Mouse (Mus musculus) liver, embryonic 14.5 days (tissue): ENCODE measurements around the gene Nhlrc1.

Experiments
- CTCF ChIP-seq: IDR thresholded peaks from 2 replicates; pipeline ENCODE4 v1.5.1; 2016; ENCODE audit warnings: antibody characterized with exemption, low read depth, control low read depth
- EP300 ChIP-seq: IDR thresholded peaks from 2 replicates; pipeline ENCODE4 v1.6.1; 2016; ENCODE audit warnings: antibody characterized with exemption, low read depth

DNA sequence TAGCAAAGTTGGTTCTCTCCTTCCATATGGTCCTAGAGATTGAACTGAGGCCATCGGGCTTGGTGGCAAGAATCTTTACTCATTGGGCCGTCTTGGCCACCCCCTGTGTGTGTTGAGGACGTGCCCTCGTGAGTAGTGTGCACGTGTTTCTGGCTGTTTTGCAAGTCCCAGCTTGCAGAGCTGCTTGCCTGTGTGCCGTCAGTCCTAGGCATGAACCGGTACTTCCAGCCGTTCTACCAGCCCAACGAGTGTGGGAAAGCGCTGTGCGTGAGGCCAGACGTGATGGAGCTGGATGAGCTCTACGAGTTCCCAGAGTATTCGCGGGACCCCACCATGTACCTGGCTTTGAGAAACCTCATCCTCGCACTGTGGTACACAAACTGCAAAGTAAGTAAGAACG is 48.1 kb upstream of the Nhlrc1 start:
- TF ChIP-seq CTCF = no peak
- TF ChIP-seq EP300 = no peak
